Mouse (Mus musculus): ENCODE results near the gene Slc8a3.

DNA sequence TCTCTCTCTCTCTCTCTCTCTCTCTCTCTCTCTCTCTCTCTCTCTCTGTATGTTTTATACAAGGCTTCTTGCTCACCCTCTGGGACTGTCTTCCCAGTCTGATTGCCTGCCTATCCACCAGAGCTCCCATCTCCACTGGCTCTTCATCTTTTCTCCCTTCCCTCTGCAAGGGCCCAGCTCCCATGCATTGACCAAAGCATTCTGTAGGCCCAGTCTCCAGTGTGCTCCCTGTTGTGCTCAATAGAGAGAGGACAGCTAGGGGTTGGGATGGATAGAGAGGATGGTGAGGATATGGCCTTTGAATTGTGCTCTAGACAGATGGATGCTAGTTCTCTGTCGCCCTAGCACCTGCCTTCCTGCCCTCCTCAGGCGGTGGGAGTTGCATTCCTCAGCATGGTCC, 109.7 kb downstream of the Slc8a3 start:
- TF ChIP-seq ZC3H11A (IDR thresholded peaks at IDR 0.05; ENCODE audit: borderline replicate concordance, low read depth, low read length) (no peak), HCFC1 (IDR thresholded peaks at IDR 0.05; ENCODE audit: borderline replicate concordance, insufficient read depth, low read length) (no peak), ZNF384 (IDR thresholded peaks at IDR 0.05; ENCODE audit: low read depth, low read length) (no peak)
